Mouse (Mus musculus): ENCODE data around the gene Shroom1.

GRCm38 (mm10) chr11:53435504-53435903 lies 21.5 kb upstream of the Shroom1 start:
- TF ChIP-seq EP300 (optimal IDR thresholded peaks at IDR 0.05) (no peak), CTCF (IDR thresholded peaks at IDR 0.05; ENCODE audit: low read depth) (no peak)
